Mouse (Mus musculus) spleen, adult 18-20 months (tissue): ENCODE data around the gene Tm4sf4.
A peak's percentile ranks its signal among the peaks of the same experiment; 100 is the strongest.

ENCODE experiments used
- DNase-seq, 2 experiments: peaks; one replicate each; pipeline ENCODE4 v3.0.0; 2022; ENCODE audit warnings: mixed read lengths in 2 of 2

Gene Tm4sf4

DNA sequence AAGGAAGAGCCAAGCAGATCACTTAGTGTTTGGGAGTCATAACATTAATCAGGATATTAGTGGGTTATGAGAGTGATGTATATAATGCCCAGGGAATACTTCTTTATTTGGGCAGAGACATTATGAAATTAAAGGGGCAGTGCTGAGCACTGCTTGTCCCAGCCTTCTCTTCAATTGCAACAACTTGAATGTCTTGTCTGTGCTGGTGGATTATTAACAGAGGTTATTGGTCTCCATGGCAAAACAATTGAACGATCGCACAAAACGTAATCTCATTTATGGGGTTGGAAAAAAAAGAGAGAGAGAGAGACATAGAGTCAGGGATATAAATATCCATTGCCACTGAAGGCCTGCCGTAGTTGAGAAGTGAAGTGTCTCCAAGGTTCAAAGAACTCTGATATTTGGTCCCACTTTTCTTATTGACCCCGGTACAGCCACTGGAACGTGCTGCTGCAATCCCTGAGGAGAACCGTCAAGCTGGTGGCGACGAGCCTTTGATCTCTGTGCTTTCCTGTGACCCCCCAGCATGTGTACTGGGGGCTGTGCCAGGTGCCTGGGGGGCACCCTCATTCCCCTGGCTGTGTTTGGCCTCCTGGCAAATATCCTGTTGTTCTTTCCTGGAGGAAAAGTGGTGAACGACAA lies at the start of gene Tm4sf4:
Gene Tm4sf4, plus strand, starts transcription at position 226 of the 642 bp plus-strand sequence.
- DNase-seq = no peak

DNA sequence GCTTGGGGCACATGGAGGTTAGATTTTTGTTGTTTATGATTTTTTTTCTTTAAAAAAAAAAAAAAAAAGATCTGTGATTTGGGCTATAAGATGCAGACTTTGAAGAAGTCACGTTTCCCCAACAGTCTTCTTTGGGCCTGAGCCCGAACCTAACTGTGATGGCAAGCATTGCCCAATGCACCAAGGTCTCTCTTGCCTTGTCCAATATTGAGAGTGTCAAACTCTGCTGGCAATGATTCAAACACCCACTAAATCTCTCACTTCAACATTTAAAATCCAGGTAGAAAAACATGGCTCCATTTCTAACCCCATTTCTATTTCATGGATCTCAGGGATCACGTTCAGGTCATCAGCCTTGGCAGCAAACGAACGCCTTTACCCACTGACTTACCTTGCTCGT lies 38.7 kb upstream of the Tm4sf4 start:
- no peak for DNase-seq

DNA sequence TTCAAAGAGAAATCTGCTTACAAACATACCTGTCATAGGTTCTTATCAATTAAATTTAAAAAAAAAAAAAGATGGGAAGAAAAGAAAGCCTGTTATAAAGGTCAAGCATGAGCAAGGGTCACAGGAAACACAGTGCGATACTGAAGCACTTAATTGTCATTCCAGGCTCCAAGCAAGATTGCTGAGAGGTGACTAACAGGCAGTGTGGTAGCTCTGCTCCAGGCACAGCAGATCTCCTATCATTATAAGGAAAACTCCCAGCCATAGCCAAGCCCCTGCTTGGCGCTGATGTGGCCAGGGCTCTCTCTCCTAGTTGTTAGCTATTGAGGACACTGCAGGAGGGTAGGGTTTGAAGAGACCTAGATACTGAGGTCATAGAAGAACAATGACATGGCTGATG lies 38.2 kb upstream of the Tm4sf4 start:
- no peak for DNase-seq

DNA sequence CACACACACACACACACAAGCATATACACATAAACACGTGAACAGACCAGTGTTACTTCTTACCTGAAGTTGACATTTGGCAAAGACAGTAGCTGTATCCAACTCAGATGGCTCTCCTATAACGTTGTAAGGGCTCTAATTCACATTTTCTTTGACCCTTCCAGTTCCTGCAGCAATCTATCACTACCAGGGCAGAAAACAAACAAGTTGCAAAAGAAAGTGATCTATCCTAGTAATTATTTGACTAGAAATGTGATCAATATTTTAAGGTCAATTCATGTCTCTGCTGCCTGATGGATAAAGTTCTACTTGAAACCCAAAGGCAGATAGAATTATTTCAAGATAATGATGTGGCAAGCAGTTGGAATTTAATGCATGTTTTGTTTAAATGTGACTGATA lies 37.5 kb upstream of the Tm4sf4 start:
- DNase-seq = no peak

DNA sequence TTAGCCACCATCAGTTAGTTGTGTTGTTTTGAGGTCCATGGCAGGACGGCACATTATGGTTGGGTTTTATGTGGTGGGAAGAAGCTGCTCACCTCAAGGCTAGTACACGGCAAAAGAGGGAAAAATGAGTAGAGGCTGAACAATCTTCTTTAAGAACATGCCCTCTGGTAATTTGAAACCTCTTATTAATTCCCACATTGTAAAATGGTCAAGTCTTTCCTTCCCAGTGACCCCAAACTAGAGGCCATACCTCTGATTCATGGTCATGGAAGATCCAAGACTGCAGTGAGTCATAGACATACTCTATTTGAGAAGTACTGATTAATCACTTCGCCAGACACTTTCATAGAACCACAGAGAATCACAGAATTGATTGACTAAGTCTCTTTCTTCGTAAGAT lies 13.6 kb upstream of the Tm4sf4 start:
- DNase-seq = no peak

DNA sequence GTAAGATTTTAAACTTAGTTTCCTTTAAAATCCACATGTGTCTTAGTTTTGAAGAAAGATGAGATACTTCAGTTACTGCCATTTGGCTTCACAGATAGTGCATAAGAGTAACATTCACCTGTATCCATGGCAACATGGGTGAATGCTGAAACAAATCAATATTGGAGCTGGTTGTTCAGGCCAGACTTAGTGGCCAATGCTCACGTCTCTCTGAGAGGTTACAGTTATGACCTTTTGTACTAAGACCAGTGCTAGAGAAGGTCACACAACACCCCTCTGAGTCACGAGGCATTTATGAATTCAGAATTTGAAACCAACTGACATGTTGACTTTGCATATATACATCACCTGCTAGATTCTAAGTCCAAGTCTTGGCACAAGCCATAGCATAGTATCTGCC lies 4.9 kb upstream of the Tm4sf4 start:
- no peak for DNase-seq

DNA sequence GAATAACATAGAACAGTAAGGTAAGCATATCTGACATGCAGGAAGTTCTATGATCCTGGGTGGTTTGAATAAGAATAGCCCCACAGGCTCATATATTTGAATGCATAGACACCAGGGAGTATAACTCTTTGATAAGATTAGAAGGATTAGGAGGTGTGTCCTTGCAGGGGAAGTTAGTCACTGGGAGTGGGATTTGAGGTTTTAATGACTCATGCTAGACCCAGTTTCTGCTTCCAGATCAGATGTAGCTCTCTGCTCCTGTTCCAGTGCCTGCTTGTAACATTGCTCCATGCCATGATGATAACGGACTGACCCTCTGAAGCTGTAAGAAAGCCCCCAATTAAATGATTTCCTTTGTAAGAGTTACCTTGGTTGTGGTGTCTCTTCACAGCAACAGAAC lies 4.5 kb upstream of the Tm4sf4 start:
- DNase-seq = no peak

DNA sequence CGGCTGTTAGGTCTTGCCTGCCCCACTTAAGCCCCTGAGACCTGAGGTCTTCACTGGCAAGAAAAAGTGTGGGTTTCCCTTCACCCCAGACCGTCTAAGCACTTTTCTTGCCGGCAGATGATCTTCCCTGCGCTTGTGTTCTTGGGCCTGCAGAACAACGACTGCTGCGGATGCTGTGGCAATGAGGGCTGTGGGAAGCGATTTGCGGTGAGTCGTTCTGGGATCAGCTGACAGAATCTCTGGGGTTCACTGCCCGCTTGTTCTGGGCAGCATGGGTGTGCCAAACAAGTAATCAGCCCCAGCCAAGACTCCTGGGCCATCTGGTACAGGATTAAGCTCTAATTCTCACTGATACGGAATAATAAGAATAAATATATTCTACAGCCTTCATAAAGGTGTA lies 1.2 kb downstream of the Tm4sf4 start:
- DNase-seq = no peak

DNA sequence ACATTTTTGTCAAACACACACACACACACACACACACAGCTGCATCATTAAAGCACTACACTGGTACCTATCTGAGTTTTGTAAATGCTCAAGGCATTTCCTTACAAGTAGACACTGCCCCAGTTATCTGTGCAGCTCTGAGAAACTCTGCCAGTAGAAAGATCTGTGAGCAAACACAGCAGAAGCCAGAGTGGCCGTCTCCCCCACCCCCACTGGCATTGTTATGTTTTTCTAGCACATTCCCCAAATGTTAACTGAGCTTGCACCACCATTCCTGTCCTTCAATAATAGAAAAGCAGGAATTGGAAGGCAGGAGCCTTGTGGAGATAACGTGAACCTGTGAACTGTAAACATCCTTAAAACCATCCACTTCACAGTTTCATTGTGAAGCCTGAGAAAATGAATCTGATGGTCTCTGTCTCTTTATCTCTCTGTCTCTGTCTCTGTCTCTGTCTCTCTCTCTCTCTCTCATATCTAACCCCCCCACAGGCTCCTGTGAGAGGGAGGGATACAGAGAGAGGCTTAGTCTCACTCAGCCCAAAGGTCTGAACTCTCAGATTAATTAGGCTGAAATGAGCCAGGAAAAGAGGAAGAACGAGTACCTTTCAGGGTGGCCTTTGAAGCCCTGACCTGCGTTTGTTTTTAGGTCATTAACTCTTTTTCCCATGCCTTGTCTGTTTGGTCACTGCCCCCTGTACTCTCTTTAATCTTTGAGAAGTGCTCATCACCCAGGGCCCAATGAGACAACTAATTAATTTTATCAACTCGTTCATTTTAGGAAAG lies 3.8 kb downstream of the Tm4sf4 start:
- no peak for DNase-seq

DNA sequence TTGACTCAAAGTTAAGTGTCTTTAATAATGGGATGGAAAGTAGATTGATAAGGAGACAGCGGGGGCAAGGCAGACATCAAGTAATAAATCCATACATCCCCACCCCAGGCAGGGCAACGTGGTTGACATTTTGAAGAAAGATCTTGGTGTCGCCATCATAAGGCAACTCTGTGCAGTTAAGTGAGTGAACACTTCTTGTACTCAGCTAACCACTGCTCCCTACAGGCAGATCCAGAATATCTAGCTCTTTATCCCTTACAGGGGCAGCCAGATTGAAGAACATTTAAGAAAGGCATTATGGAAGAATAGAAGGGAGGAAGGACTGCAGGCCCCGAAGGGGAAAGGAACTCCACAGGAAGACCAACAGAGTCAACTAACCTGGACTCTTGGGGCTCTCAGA lies 4.4 kb downstream of the Tm4sf4 start:
- no peak for DNase-seq

DNA sequence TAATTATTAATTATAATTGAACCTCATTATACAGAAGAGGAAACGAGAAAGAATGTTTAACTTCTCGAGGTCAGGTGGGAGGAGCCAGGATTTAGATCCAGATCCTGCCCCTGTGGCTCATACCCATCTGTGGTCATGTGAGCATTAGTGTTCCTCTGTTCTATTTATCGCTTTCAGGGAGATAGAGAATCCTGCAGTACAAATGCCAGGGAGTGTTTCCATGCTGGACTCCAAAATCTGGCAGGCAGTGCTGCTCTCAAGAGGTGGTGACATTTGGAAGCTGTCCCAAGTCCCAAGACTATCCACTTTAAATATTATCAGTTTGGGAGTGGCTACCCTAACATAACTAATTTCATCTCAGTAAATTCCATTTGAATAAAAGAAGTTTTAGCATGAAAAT lies 6.6 kb downstream of the Tm4sf4 start:
- no peak for DNase-seq

DNA sequence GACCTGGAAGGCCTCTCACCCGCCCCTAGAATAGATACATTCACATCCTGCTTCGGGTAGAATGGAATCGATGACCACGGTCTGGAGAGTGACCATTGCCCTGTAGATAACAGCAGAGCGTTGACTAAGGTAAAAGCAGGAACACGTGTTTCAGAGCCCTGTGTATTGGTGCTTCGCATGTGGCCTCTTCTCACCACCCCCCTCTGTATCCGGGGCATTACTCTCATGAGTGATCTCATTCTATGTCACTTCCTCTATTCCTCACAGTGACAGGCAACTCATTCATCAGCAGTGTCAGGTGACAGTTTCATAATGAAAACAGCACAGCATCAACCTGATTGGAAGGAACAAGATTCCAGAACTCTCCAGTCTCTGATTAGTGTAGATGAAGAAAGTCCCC lies 10.2 kb downstream of the Tm4sf4 start:
- no peak for DNase-seq

DNA sequence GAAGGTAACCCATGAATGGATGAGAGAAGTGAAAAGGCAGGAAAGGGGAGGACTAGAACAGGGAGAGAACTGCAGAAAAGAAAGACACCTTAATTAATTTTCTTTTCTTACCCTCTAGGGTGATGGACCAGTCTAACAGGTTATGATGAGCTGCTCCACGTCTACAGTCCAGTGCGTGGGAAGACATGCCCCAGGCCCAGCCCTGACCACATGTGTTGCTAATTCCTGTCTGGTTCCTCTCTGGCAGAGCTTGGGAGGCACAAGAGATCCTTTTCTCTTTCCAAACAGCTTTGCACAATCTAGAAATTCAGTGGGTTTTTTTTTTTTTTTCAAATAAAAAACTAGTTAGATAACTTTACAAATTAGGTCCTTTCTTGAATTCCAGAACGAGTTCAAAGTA lies 15.8 kb downstream of the Tm4sf4 start:
- no peak for DNase-seq

DNA sequence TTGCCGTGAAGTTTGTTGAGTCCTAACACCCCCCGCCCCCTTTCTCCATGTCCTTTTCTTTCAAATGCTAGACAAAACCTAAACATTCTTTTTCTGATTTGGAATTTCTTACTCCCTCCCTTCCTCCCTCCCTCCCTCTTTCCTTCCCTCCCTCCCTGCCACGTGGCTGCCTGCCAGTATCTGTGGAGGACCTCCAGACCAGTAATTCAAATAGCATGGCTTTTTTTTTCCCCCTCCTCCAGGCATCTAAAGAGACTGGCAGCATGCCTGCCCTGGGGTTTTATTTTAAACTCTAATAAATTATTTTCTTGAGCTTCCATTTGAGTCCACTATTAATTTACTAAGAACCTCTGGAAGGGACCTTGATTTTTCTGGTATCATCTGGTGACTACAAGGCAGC lies 20.6 kb downstream of the Tm4sf4 start:
- DNase-seq = no peak

DNA sequence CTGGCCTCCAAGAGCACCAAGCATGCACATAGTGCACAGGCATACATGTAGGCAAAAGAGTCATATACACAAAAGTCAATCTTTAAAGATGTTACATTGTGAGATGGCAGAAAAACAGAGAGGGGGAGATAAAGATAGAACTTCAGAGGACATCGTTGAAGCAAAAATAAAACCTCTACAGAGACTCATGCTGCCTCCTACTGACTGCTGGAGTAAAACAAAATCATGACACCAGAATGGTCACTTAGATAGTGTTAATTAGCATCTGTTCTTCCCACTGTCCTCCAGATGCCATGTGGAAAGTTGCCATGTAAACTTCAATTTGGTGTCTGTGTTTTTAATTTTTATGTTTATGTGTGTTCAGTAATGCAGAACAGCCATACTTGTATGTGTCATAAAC lies 22.8 kb downstream of the Tm4sf4 start:
- no peak for DNase-seq

DNA sequence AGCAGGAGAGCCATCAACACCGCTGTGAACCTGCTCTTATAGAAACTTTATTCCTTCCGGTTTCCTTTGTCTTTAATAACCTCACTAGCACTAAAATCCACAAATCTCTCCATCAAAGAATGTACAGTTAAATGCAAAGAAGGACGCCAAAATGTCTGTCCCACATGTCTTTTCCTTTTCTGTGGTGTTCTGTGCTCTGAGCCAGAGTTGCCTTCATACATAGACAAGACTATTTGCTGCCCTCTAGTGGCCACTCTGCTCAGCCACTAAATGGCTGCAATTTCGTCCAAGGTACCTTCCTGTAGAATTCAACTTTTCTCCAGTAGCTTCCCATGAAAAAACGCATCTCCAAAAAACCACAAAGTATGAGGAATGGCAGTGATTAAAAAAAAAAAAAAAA lies 23.3 kb downstream of the Tm4sf4 start:
- peak in 1 of 2 experiments; percentile 15 for DNase-seq

DNA sequence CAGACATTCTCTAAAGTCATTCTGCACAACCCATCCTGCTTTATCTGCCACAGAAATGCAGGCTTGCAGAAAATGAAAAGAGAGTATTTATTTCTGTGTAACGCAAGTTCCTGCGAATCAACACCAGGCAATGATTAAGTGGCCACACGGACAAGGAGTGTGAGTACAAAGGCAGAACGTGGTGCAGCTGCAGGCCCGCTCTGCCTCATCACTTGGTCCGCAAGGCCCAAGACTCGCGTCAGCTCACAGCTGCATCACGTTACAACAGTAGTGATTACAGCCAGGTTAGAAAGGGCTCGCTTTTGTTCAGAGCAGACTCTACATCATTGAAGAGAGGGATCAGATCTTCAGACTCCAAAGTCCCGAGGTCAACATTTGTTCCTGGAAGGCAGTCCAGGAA lies 33.5 kb downstream of the Tm4sf4 start:
- no peak for DNase-seq

DNA sequence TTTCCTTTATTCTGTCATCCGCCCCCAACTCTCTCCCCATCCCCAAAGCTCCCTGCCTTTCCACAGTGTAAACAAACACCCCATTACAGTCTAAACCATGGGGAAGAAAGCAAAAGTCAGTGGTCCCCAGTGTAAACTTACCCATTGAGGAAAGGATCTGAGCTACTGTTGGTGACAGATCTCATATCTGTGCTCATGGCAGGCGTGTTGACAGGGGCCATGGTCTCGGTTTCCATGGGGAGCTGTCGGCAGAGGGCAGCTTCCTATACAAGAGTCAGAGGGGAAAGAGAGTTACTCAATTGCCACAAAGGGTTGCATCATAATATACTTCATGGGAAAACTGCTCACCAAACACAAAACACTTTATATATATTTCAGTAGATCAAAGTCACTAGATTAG lies 38.2 kb downstream of the Tm4sf4 start:
- no peak for DNase-seq

DNA sequence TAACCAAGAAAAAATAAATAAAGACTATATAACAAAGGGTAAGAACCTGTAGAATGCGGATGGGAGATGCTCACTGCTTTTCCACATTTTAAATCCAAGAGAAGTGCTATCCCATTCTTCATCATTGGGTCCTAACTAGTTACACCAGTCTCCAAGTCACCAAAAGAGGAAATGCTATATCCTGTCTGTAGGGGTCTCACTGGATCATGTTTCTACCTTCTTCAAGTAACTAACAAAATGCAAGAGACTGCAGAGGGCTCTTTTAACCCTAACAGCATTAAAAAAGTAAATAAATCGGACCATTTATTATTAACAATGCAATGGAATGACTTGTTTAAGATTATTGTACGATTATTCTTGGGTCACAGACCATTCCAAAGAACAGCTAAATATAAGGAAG lies 41.2 kb downstream of the Tm4sf4 start:
- DNase-seq = no peak

DNA sequence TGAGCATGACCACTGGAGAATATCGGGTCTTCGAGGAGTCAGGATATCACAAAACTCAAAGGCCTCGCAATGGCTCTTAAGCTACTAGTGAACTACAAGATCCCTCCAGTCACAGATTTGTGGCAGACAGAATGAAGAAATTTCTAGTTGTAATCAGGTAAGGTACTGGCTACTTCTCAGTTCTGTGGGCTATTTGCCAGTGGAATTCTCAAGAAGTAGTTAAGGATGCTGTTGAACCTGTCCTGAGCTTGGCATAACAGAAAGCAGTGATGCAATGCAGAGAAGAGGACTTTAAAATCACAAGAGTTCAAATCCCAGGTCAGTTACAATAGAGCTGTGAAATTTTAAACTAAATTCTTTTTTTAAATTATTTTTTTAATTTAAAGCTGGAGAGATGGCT lies 44.2 kb downstream of the Tm4sf4 start:
- DNase-seq = no peak

DNA sequence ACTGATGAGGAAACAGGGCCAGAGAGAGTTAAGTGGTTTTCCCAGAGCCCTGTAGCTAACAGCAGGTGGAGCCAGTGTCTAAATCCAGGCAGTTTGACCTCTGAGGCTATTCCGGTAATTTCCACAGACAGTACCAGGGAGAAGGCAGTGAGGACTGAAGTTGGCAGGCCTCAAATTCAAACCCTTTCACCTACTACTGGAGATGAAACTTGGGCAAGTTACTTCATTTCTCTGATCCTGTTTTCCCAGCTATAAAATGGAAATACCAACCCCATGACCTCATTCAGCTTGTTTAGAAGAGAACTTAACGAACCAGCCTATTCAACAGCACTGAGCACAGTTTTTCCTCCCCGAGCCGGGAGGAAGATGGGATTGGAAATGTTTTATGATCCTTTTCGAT lies 45.2 kb downstream of the Tm4sf4 start:
- no peak for DNase-seq

DNA sequence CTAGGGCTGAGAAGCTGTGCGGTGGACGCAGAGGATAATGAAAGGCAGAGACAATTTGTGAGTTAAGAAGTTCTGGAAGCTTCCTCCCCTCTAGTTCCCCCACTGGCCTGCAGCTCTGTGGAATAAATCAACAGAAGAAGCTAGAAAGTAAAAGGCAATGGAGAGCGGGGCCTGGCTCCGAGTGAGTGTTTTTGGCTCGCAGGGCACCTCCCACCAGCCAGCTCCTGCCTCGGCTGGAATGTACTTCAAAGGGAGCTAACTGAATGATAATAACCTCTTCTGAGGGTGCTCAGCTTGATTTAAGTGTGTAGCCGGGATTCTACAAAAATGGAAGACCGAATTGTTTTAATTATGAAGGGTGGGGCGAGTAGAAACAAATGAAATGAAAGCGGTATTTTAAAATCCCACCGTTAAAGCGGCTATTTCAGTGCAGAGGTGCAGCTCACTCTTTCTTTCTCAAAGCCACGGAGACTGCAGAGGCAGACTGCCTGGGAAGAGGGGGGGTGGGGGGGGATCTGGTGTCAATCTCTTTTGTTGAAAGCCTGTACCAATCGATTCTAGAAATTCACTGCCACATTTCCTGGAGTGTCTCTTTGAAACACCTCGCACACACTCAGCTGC lies 46.0 kb downstream of the Tm4sf4 start:
- no peak for DNase-seq

DNA sequence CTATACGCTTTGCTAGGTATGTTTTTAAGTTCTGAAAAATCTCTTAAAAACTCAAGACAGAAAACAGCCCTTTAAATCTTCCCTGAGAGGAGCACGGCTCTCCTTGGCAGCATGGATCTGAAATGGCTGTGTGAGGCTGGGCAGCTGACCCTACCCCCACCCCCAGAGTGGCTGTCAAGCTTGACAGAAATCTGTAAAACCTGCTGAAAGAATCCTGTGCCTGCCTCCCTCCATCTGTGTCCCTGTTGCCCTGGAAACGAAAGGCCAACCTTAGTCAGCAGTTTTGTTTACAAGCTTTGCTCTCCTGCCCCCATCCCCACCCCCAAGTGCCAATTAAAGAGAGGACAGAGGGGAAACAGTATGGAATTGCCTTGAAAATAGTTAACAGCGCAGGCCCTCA lies 47.3 kb downstream of the Tm4sf4 start:
- DNase-seq = no peak

DNA sequence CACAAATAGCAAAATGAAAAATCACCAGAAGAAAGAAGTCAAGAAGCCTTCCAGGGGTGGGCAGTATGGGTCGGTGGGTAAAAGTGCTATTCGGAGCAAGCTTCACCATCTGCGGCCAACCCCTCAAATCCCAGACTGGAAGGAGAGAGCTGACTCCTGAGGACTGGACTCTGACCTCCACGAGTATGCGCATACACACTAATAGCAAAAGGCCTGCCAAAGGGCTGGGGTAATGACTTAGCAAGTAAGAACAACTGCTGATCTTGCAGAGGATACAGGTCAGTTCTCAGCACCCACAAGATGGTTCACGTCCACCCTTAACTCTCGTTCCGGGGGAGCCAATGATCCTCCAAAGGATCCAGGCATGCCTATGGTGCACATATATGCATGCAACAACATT lies 49.3 kb downstream of the Tm4sf4 start:
- DNase-seq = no peak
